Mouse (Mus musculus): ENCODE measurements around the gene Cyren.

GRCm38 (mm10) chr6:34870724-34871123 lies 7.1 kb downstream of the Cyren start:
- TF ChIP-seq CTCF (conservative IDR thresholded peaks at IDR 0.05; ENCODE audit: low read length): no peak
- no peak for TF ChIP-seq NANOG (IDR thresholded peaks at IDR 0.05; ENCODE audit: borderline replicate concordance, low read length)

Measured in E14TG2a.4 (cell line).